Mouse (Mus musculus) limb, embryonic 13.5 days (tissue): ENCODE measurements around the gene Tuft1. TPM values are rescaled to one million over a fixed set of nuclear protein-coding genes. Genes with fewer than 3 reads are reported as not detected.

Source experiments
- ATAC-seq: fragments of 200-750 bp; cut with Nextera tagmentation; 2 replicates; pipeline ENCODE4 v1.8.0; 2017; ENCODE audit warnings: low read depth, moderate number of reproducible peaks, moderate TSS enrichment; ENCODE audit not compliant: low FRiP score
- H3K27ac ChIP-seq: fragments of 300-500 bp; sonication (generic); 2 replicates; pipeline ENCODE4 v1.5.1; 2015; ENCODE audit warnings: inconsistent platforms, mild to moderate bottlenecking, moderate library complexity
- H3K27me3 ChIP-seq: fragments of 300-500 bp; sonication (generic); 2 replicates; pipeline ENCODE4 v1.6.1; 2015; ENCODE audit warnings: mild to moderate bottlenecking, inconsistent platforms
- H3K36me3 ChIP-seq: fragments of 300-500 bp; sonication (generic); 2 replicates; pipeline ENCODE4 v1.6.1; 2015; ENCODE audit warnings: inconsistent platforms, mild to moderate bottlenecking, moderate library complexity
- H3K4me1 ChIP-seq: fragments of 300-500 bp; sonication (generic); 2 replicates; pipeline ENCODE4 v1.6.1; 2015; ENCODE audit warnings: inconsistent platforms
- H3K4me2 ChIP-seq: fragments of 300-500 bp; sonication (generic); replicated peaks from 2 replicates; pipeline ENCODE4 v1.6.1; 2015; ENCODE audit warnings: inconsistent platforms, mild to moderate bottlenecking, moderate library complexity
- H3K4me3 ChIP-seq: fragments of 300-500 bp; sonication (generic); 2 replicates; pipeline ENCODE4 v1.5.1; 2015; ENCODE audit warnings: moderate library complexity, mild to moderate bottlenecking, inconsistent platforms
- H3K9ac ChIP-seq: fragments of 300-500 bp; sonication (generic); 2 replicates; pipeline ENCODE4 v1.6.1; 2015; ENCODE audit warnings: mild to moderate bottlenecking, inconsistent platforms
- H3K9me3 ChIP-seq: fragments of 300-500 bp; sonication (generic); 2 replicates; pipeline ENCODE4 v1.6.1; 2016; ENCODE audit warnings: inconsistent platforms
- WGBS: fragments of 180-500 bp; shearing (Covaris S2); methylation state at CpG from one replicate; pipeline ENCODE4 v1.1.7; 2015; 5-methylcytosine and 5-hydroxymethylcytosine counted together
- polyA plus RNA-seq: library from polyadenylated mRNA; unstranded; fragments of >200 nt; fragmentation: Nextera tagmentation; extraction: Ambion mirVana; gene quantifications from 2 replicates; pipeline ENCODE4 v1.2.1, GENCODE M21; 2015

The Tuft1 gene
- polyA plus RNA-seq, 1 experiment from 2014 or later: 4.9 TPM

DNA sequence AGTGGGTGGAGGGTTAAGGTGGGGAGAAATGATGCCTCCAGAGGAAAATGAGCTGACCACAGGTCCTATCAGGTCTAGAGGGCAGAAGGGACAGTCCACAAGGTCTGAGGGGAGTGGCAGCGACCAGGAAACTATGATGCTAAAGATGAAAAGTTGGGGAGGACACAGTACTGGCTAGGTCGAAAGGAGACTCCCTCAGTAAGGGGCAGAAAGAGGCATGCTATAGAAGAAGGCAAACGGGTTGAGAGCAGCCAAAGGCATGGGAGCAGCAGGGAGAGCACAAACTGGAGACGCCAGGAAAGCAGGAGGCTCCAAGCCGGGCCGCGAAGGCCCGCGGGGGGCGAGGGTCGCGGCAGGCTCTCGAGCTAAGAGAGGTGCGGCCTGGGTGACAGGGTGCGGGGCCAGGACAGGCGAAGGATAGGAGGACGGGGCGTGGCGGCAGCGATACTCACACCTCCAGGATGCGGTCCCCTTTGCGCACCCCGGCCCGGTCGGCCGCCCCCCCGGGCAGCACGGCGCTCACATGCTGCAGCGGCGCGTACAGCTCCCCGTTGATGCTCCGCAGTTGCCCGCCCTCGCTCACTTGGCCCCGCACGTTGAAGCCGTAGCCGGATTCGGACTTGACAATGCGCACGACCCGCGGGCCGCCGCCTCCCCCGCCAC, 76.7 kb downstream of the Tuft1 start:
- H3K27me3 ChIP-seq: no peaks in the 10 kb centered on the region
- peak overlapping the region; percentile 85 for H3K27ac ChIP-seq
- H3K9ac ChIP-seq: peak overlapping the region; percentile 91
- WGBS: under 1% methylated on average over 39 of the region's 48 CpGs
- H3K4me3 ChIP-seq: peak overlapping the region; percentile 86
- no peaks in the 10 kb centered on the region for H3K36me3 ChIP-seq
- H3K4me1 ChIP-seq: peaks cover 25% of the 10 kb centered on the region
- peak overlapping the region; percentile 83 for H3K4me2 ChIP-seq
- no peaks in the 10 kb centered on the region for H3K9me3 ChIP-seq
- peak; percentile 84 for ATAC-seq

DNA sequence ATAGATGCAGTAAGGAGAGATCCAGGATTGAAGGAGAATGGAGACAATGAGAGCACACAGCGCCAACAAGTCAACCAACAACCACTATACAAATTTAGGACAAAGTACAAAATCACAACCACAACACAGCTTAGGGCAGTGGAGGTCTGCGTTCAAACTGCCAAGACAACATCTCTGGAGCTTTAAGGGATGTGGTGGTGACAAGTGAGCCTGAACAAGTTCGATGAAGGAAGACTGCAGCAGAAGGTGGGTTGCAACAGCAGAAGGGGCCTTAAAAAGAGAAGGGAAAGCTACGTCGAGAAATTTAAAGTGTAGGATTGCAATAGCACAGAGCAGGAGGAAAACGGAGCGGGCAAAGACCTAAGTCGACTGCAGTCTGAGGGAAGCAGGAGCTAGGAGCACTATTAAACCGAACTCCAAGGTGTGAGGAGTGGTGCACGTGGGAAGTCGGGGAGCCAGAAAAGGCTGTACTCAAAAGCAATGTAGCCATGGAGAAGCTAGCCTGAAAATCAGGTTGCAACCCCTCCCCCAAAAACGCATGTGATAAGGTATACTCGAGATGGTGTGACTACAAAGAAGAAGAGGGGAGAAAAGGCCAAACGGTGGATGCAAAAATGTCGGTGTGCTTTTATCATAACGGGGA, 77.4 kb downstream of the Tuft1 start:
- H3K9me3 ChIP-seq: no peaks in the 10 kb centered on the region
- 2% methylated on average over 16 of the region's 16 CpGs for WGBS
- H3K27me3 ChIP-seq: no peaks in the 10 kb centered on the region
- H3K9ac ChIP-seq: peak overlapping the region; percentile 91
- peak overlapping the region; percentile 86 for H3K4me3 ChIP-seq
- H3K27ac ChIP-seq: 0 out of 2 replicates have a peak overlapping the region, but pooled peaks have one; percentile 85
- ATAC-seq: no peak
- no peaks in the 10 kb centered on the region for H3K36me3 ChIP-seq
- H3K4me2 ChIP-seq: peak overlapping the region; percentile 83
- H3K4me1 ChIP-seq: peaks cover 25% of the 10 kb centered on the region

GRCm38 (mm10) chr3:94574506-94574905, 84.2 kb downstream of the Tuft1 start:
- peaks cover 11% of the 10 kb centered on the region for H3K4me1 ChIP-seq
- H3K27ac ChIP-seq: no peak overlapping the region
- H3K4me3 ChIP-seq: no peak overlapping the region
- H3K4me2 ChIP-seq: no peak overlapping the region
- WGBS: 69% methylated on average over 6 of the region's 6 CpGs
- ATAC-seq: no peak
- no peaks in the 10 kb centered on the region for H3K27me3 ChIP-seq
- H3K36me3 ChIP-seq: 0 out of 2 replicates have a peak, but pooled peaks cover 3% of the 10 kb centered on the region
- no peak overlapping the region for H3K9ac ChIP-seq
- H3K9me3 ChIP-seq: no peaks in the 10 kb centered on the region

- Histone ChIP-seq H3K9ac (no peak overlapping the region), H3K36me3 (no peaks in the 10 kb centered on the region), H3K27ac (no peak overlapping the region), H3K9me3 (no peaks in the 10 kb centered on the region), H3K27me3 (no peaks in the 10 kb centered on the region), H3K4me1 (peaks cover 17% of the 10 kb centered on the region), H3K4me2 (no peak overlapping the region), H3K4me3 (no peak overlapping the region)
- WGBS: 48% methylated on average over 2 of the region's 2 CpGs
- no peak for ATAC-seq
Measured at GRCm38 (mm10) chr3:94567242-94567641, 91.4 kb downstream of the Tuft1 start.

DNA sequence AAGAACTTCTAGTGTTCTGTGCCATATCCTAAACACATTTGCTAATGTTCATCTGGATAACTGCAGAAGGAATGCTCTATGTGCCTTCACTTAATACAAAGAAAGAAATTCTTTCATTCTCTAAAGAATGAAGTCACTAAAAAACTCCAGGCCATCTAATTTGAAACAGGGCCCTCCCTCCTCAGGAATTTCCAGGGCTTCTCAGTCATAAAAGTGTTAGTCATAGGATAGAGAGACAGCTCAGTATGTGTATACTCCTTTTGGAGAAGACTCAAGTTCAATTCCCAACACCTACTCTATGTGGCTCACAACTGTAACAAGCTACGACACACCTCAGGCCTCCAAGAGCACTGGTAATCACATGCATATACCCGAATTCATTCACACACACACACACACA, 93.1 kb downstream of the Tuft1 start:
- H3K36me3 ChIP-seq: peaks cover 5% of the 10 kb centered on the region; the same call in 1 of the 2 replicates
- no peak overlapping the region for H3K9ac ChIP-seq
- peak; percentile 64; the same call in 1 of the 2 replicates for ATAC-seq
- no peak overlapping the region for H3K4me3 ChIP-seq
- H3K9me3 ChIP-seq: no peaks in the 10 kb centered on the region
- peaks cover 17% of the 10 kb centered on the region for H3K4me1 ChIP-seq
- 59% methylated on average over 2 of the region's 2 CpGs for WGBS
- peak overlapping the region; percentile 58; the same call in 1 of the 2 replicates for H3K27ac ChIP-seq
- H3K4me2 ChIP-seq: no peak overlapping the region
- no peaks in the 10 kb centered on the region for H3K27me3 ChIP-seq

DNA sequence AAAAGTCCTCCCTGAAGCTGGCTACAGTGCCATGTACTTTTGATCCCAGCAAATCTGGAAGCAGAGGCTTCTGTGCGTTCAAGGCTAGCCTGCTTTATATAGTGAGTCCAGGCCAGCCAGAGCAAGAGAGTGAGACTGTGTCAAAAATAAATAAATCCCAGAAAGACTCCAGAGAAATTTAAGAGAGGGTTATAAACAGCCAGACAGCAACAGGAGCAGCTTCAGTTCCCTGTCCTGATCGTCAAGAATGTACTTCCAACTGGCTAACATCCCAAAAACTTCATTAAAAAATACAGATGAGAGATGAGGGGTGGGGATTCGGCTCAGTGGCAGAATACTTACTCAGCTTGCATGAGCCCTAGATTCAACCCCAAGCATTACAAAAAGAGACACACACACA, 93.5 kb downstream of the Tuft1 start:
- Histone ChIP-seq H3K27me3 (no peaks in the 10 kb centered on the region), H3K4me2 (no peak overlapping the region), H3K4me3 (no peak overlapping the region), H3K4me1 (peaks cover 17% of the 10 kb centered on the region), H3K27ac (peak overlapping the region; percentile 55; the same call in 1 of the 2 replicates), H3K9me3 (no peaks in the 10 kb centered on the region), H3K36me3 (peaks cover 6% of the 10 kb centered on the region), H3K9ac (peak overlapping the region; percentile 13; the same call in 1 of the 2 replicates)
- WGBS: 19% methylated on average over 3 of the region's 3 CpGs
- peak; percentile 55; the same call in 1 of the 2 replicates for ATAC-seq

DNA sequence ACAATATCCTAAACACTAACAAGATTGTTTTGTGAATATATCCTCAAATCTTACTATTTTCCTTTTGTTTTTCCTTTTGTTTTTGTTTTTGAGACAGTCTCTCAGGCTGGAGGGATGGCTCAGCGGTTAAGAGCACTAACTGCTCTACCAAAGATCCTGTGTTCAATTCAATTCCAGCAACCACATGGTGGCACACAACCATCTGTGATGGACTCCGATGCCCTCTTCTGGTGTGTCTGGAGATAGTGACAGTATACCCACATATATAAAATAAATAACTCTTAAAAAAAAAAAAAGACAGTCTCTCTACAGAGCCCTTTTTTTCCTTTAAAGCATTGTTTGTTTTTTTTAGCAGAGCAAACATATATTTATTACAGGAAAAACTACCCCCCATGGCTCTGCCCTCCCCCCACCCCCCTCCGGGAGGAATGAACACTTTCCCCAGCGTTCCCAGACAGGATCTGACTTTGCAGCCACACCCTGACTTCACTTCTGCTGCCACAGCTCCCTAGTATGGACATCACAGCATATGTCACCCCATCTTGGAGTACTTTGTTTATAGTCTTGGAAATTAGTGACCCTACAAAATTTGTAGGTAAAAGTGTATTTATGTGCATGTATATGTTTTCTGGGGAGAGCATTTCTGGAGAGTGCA, 94.2 kb downstream of the Tuft1 start:
- Histone ChIP-seq H3K36me3 (peaks cover 12% of the 10 kb centered on the region), H3K9ac (no peak overlapping the region; the same call in 1 of the 2 replicates), H3K4me1 (peaks cover 17% of the 10 kb centered on the region), H3K4me2 (no peak overlapping the region), H3K9me3 (no peaks in the 10 kb centered on the region), H3K27me3 (no peaks in the 10 kb centered on the region), H3K27ac (no peak overlapping the region), H3K4me3 (no peak overlapping the region)
- WGBS: 73% methylated on average over 4 of the region's 4 CpGs
- ATAC-seq: 0 out of 2 replicates have a peak, but pooled peaks have one; percentile 38

DNA sequence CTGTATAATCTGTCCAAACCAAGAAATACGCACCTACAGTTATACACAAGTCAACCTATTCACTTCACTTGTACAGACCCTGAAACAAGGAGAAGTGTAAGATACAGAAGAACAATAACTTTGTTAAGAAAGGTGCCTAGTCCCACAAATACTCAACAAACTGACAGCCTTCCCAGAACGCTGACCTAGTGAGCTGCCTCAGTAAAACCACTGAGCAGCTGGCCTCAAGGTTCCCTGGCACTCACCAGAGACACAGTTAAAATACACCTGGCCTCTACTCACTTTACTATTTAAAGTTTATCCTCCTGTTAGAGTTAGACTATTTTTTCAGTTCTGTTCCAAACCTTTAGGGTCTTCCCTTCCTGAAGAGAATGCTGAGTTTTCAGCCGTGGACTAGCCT, 95.5 kb downstream of the Tuft1 start:
- no peak overlapping the region for H3K4me3 ChIP-seq
- H3K4me2 ChIP-seq: no peak overlapping the region
- H3K4me1 ChIP-seq: peaks cover 17% of the 10 kb centered on the region
- H3K9ac ChIP-seq: no peak overlapping the region
- no peaks in the 10 kb centered on the region for H3K9me3 ChIP-seq
- no peak for ATAC-seq
- WGBS: 56% methylated on average over 3 of the region's 3 CpGs
- H3K27me3 ChIP-seq: no peaks in the 10 kb centered on the region
- H3K27ac ChIP-seq: no peak overlapping the region
- H3K36me3 ChIP-seq: peaks cover 22% of the 10 kb centered on the region

Other genes starting within 250 kb of the Tuft1 start
- gene Tdrkh, start 245.6 kb downstream of the Tuft1 start, polyA plus RNA-seq: 8.4 and 8.9 TPM in 2 replicates
- 66.8 and 67.0 TPM in 2 replicates for gene Mrpl9, start 215.6 kb downstream of the Tuft1 start, polyA plus RNA-seq
- 0.73 and 0.94 TPM in 2 replicates for gene Oaz3, start 215.0 kb downstream of the Tuft1 start, polyA plus RNA-seq
- 2.4 and 3.7 TPM in 2 replicates for gene Celf3, start 180.6 kb downstream of the Tuft1 start, polyA plus RNA-seq
- gene Riiad1, start 178.5 kb downstream of the Tuft1 start, polyA plus RNA-seq: 1.8 and 2.0 TPM in 2 replicates
- gene Snx27, start 76.2 kb downstream of the Tuft1 start, polyA plus RNA-seq: 56.7 and 66.8 TPM in 2 replicates
- not detected in 2 replicates for gene Gm10972, start 15.8 kb downstream of the Tuft1 start, polyA plus RNA-seq
- gene Selenbp2, start 34.7 kb upstream of the Tuft1 start, polyA plus RNA-seq: 0.63 and 0.75 TPM in 2 replicates
- gene Cgn, start 127.6 kb upstream of the Tuft1 start, polyA plus RNA-seq: 7.1 and 7.3 TPM in 2 replicates
- gene Pogz, start 178.7 kb upstream of the Tuft1 start, polyA plus RNA-seq: 21.2 and 25.0 TPM in 2 replicates
- 361 and 368 TPM in 2 replicates for gene Psmb4, start 228.1 kb upstream of the Tuft1 start, polyA plus RNA-seq